Mouse (Mus musculus): Measurements from ENCODE around the gene Zfp36. TPM values are rescaled to one million over a fixed set of nuclear protein-coding genes. Genes with fewer than 3 reads are reported as not detected.

Zfp36 gene
- total RNA-seq, 1 experiment from 2014 or later, result 198 TPM

Other genes with a start within 250 kb of the Zfp36 start
- 162 and 213 TPM in 2 replicates for gene Fbl, start 210.5 kb downstream of the Zfp36 start, total RNA-seq (2017)
- 4.7 and 6.1 TPM in 2 replicates for gene Dyrk1b, start 200.8 kb downstream of the Zfp36 start, total RNA-seq (2017)
- gene Eid2, start 112.4 kb downstream of the Zfp36 start, total RNA-seq (2017), result 6.4 and 8.6 TPM in 2 replicates
- gene Eid2b, start 102.5 kb downstream of the Zfp36 start, total RNA-seq (2017), result 4.5 and 4.8 TPM in 2 replicates
- not detected in 2 replicates for gene Selenov, start 89.1 kb downstream of the Zfp36 start, total RNA-seq (2017)
- gene Dll3, start 78.0 kb downstream of the Zfp36 start, total RNA-seq (2017), result 0.25 TPM in 1 of 2 replicates, not detected in the other
- 27.8 and 42.9 TPM in 2 replicates for gene Timm50, start 68.2 kb downstream of the Zfp36 start, total RNA-seq (2017)
- gene Supt5, start 41.5 kb downstream of the Zfp36 start, total RNA-seq (2017), result 66.2 and 71.9 TPM in 2 replicates
- 943 and 1,083 TPM in 2 replicates for gene Rps16, start 29.6 kb downstream of the Zfp36 start, total RNA-seq (2017)
- 3.5 and 12.5 TPM in 2 replicates for gene Plekhg2, start 7.7 kb downstream of the Zfp36 start, total RNA-seq (2017)
- 15.8 and 32.4 TPM in 2 replicates for gene Med29, start 12.5 kb upstream of the Zfp36 start, total RNA-seq (2017)
- gene Paf1, start 12.7 kb upstream of the Zfp36 start, total RNA-seq (2017), result 181 and 184 TPM in 2 replicates
- gene Gmfg, start 57.2 kb upstream of the Zfp36 start, total RNA-seq (2017), result 584 and 882 TPM in 2 replicates
- gene Lrfn1, start 71.7 kb upstream of the Zfp36 start, total RNA-seq (2017), result 2.2 and 8.7 TPM in 2 replicates
- gene Ifnl2, start 130.2 kb upstream of the Zfp36 start, total RNA-seq (2017), result not detected in 2 replicates
- not detected in 2 replicates for gene Ifnl3, start 142.6 kb upstream of the Zfp36 start, total RNA-seq (2017)
- gene Sycn, start 160.6 kb upstream of the Zfp36 start, total RNA-seq (2017), result not detected in 2 replicates
- gene Nccrp1, start 167.0 kb upstream of the Zfp36 start, total RNA-seq (2017), result not detected in 2 replicates
- 5.2 and 6.3 TPM in 2 replicates for gene Samd4b, start 217.9 kb upstream of the Zfp36 start, total RNA-seq (2017)
- gene Pak4, start 217.9 kb upstream of the Zfp36 start, total RNA-seq (2017), result 7.0 and 10.4 TPM in 2 replicates